Mouse (Mus musculus) B cell, adult 2 months (primary cell): ENCODE data around the gene Lpar6.

Experiments used
- DNase-seq, 2 experiments: peaks; one replicate each; pipeline ENCODE4 v3.0.0; 2022

Lpar6 gene

GRCm38 (mm10) chr14:73257348-73257747 is 19.7 kb downstream of the Lpar6 start:
- DNase-seq: no peak

- DNase-seq: no peak
Measured at GRCm38 (mm10) chr14:73258181-73258580, 20.5 kb downstream of the Lpar6 start.

- no peak for DNase-seq
Measured at GRCm38 (mm10) chr14:73262210-73262609, 24.5 kb downstream of the Lpar6 start.

- peak; percentile 64 to 69 for DNase-seq
Measured at GRCm38 (mm10) chr14:73266166-73266565, 28.5 kb downstream of the Lpar6 start.

- DNase-seq: no peak
Measured at GRCm38 (mm10) chr14:73271807-73272206, 34.1 kb downstream of the Lpar6 start.

GRCm38 (mm10) chr14:73279096-73279495 is 41.4 kb downstream of the Lpar6 start:
- DNase-seq: no peak

- DNase-seq: no peak
Measured at GRCm38 (mm10) chr14:73280996-73281395, 43.3 kb downstream of the Lpar6 start.

- DNase-seq: no peak
Measured at GRCm38 (mm10) chr14:73289915-73290314, 52.2 kb downstream of the Lpar6 start.

GRCm38 (mm10) chr14:73292434-73292833 is 54.7 kb downstream of the Lpar6 start:
- no peak for DNase-seq
